Mouse (Mus musculus) lung, embryonic 14.5 days (tissue): Measurements from ENCODE around the gene Nfix. TPM values are rescaled to one million over a fixed set of nuclear protein-coding genes. Genes with fewer than 3 reads are reported as not detected.

Source experiments
- ATAC-seq: fragments of 200-750 bp; cut with Nextera tagmentation; 2 replicates; pipeline ENCODE4 v1.8.0; 2017; ENCODE audit warnings: mild to moderate bottlenecking, moderate TSS enrichment, moderate library complexity; ENCODE audit not compliant: insufficient read depth
- DNase-seq: peaks from one replicate; pipeline ENCODE4 v3.0.0-alpha.2; 2015
- H3K27ac ChIP-seq: fragments of 300-500 bp; sonication (generic); 2 replicates; pipeline ENCODE4 v1.5.1; 2014; ENCODE audit warnings: low read depth, mild to moderate bottlenecking, moderate library complexity
- H3K27me3 ChIP-seq: fragments of 300-500 bp; sonication (generic); 2 replicates; pipeline ENCODE4 v1.6.1; 2014; ENCODE audit warnings: low read length, control low read depth; ENCODE audit not compliant: insufficient read depth
- H3K36me3 ChIP-seq: fragments of 300-500 bp; sonication (generic); 2 replicates; pipeline ENCODE4 v1.6.1; 2014; ENCODE audit warnings: control low read depth; ENCODE audit not compliant: insufficient read depth
- H3K4me1 ChIP-seq: fragments of 300-500 bp; sonication (generic); 2 replicates; pipeline ENCODE4 v1.6.1; 2014; ENCODE audit warnings: antibody characterized with exemption, control low read depth; ENCODE audit not compliant: insufficient read depth
- H3K4me2 ChIP-seq: fragments of 300-500 bp; sonication (generic); 2 replicates; pipeline ENCODE4 v1.6.1; 2014; ENCODE audit warnings: mild to moderate bottlenecking
- H3K4me3 ChIP-seq: fragments of 300-500 bp; sonication (generic); 2 replicates; pipeline ENCODE4 v1.5.1; 2014; ENCODE audit warnings: low read depth, low read length
- H3K9ac ChIP-seq: fragments of 300-500 bp; sonication (generic); 2 replicates; pipeline ENCODE4 v1.6.1; 2014
- H3K9me3 ChIP-seq: fragments of 300-500 bp; sonication (generic); 2 replicates; pipeline ENCODE4 v1.6.1; 2016; ENCODE audit warnings: low read depth, low read length, control low read depth
- CTCF ChIP-seq: IDR thresholded peaks from 2 replicates; pipeline ENCODE4 v1.5.1; 2016; ENCODE audit warnings: antibody characterized with exemption, low read depth
- WGBS: fragments of 180-500 bp; shearing (Covaris S2); extraction: QIAGEN DNeasy Blood & Tissue Kit; methylation state at CpG from one replicate; pipeline ENCODE4 v1.1.7; 2014; 5-methylcytosine and 5-hydroxymethylcytosine counted together
- polyA plus RNA-seq: library from polyadenylated mRNA; unstranded; fragments of >200 nt; fragmentation: Nextera tagmentation; extraction: Ambion mirVana; gene quantifications from 2 replicates; pipeline ENCODE4 v1.2.1, GENCODE M21; 2014

Nfix gene
- polyA plus RNA-seq, 1 experiment from 2014 or later, result 42.3 TPM

- Histone ChIP-seq H3K4me2 (peak overlapping the region; percentile 47), H3K27ac (peak overlapping the region; percentile 54; the same call in 1 of the 2 replicates), H3K9ac (no peak overlapping the region), H3K27me3 (peaks cover 48% of the 10 kb centered on the region), H3K4me3 (no peak overlapping the region), H3K4me1 (peaks cover 57% of the 10 kb centered on the region), H3K9me3 (no peaks in the 10 kb centered on the region), H3K36me3 (no peaks in the 10 kb centered on the region; the same call in 1 of the 2 replicates)
- ATAC-seq (peak; percentile 11; the same call in 1 of the 2 replicates), DNase-seq (peak; percentile 89)
- WGBS, result 8% methylated on average over 11 of the region's 11 CpGs
- no peak for TF ChIP-seq CTCF
These were observed 11.2 kb downstream of the Nfix start for GRCm38 (mm10) chr8:84788896-84789295.

GRCm38 (mm10) chr8:84787523-84788302 is 12.4 kb downstream of the Nfix start:
- H3K27me3 ChIP-seq, result peaks cover 60% of the 10 kb centered on the region
- TF ChIP-seq CTCF, result no peak
- no peak overlapping the region for H3K9ac ChIP-seq
- ATAC-seq (no peak), DNase-seq (no peak)
- 43% methylated on average over 14 of the region's 14 CpGs for WGBS
- H3K9me3 ChIP-seq, result no peaks in the 10 kb centered on the region
- no peaks in the 10 kb centered on the region; the same call in 1 of the 2 replicates for H3K36me3 ChIP-seq
- no peak overlapping the region for H3K4me2 ChIP-seq
- H3K4me1 ChIP-seq, result peaks cover 53% of the 10 kb centered on the region
- no peak overlapping the region for H3K27ac ChIP-seq
- no peak overlapping the region for H3K4me3 ChIP-seq

- TF ChIP-seq CTCF, result no peak
- Histone ChIP-seq H3K27ac (no peak overlapping the region), H3K27me3 (peaks cover 67% of the 10 kb centered on the region), H3K36me3 (no peaks in the 10 kb centered on the region; the same call in 1 of the 2 replicates), H3K9ac (no peak overlapping the region; the same call in 1 of the 2 replicates), H3K4me2 (peak overlapping the region; percentile 45), H3K4me1 (peaks cover 53% of the 10 kb centered on the region), H3K9me3 (no peaks in the 10 kb centered on the region), H3K4me3 (0 out of 2 replicates have a peak overlapping the region, but pooled peaks have one; percentile 16)
- DNase-seq (no peak), ATAC-seq (no peak)
- WGBS, result 30% methylated on average over 11 of the region's 11 CpGs
These were observed 13.2 kb downstream of the Nfix start for GRCm38 (mm10) chr8:84786801-84787467.

DNA sequence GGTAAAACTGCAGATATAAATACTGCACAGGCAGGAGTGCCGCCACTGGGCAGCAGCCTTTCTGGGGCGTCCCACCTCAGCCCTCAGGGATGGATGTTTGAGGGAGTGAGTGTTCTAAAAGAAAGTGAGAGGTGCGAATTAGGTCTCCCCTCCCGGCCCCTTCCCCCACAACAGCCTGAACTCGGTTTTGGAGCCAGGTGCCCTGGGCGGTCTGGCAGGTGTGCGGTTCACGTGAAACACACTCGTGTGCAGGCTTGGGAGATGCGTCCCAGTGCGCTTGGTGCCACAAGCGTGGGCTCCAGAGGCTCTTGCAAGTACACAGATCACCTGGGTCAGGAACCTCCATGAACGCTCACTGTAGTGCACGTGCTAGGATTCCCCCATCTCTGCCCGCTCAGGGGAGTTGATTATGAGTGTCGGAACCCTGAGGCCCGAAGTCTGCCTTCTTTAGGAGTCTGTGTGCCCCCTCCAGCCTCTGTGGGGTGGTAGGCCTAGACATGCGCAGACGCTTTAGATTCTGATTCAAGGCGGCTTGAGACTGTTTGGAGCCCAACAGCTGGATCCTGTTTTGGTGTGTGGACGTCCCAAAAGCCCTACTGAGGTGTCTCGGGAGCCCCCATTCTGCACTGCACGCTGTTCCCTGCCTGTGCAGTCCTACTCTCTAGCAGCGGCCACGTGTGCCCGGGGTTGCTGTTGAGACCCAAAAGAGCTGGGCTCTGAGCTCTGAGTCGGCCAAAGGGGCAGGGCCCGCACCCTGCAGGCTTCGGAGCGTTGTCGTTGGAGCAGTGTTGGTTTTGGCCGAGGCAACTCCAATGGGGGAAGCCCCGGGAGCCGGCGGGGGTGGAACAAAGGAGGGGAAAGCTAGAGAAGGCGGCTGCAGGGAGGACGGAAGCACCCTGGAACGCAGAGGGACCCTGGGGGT is 14.1 kb downstream of the Nfix start:
- no peak for TF ChIP-seq CTCF
- peak; percentile 43 for ATAC-seq
- H3K4me3 ChIP-seq, result peak overlapping the region; percentile 16
- H3K9me3 ChIP-seq, result no peaks in the 10 kb centered on the region
- no peak overlapping the region for H3K27ac ChIP-seq
- H3K9ac ChIP-seq, result no peak overlapping the region
- peak overlapping the region; percentile 45 for H3K4me2 ChIP-seq
- 16% methylated on average over 38 of the region's 38 CpGs for WGBS
- no peaks in the 10 kb centered on the region; the same call in 1 of the 2 replicates for H3K36me3 ChIP-seq
- peak; percentile 66 for DNase-seq
- peaks cover 77% of the 10 kb centered on the region for H3K27me3 ChIP-seq
- peaks cover 53% of the 10 kb centered on the region for H3K4me1 ChIP-seq

DNA sequence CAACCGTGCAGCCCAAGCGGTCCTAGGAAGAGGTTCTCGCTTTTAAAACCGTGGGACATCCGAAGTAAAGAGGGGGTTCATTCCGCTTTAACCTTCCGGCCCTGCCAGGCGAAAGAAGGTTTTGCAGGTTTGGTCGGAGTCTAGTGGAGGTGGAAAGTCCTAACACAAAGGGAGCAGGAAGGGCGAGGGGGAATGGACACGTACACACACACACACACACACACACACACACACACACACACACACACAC is 14.7 kb downstream of the Nfix start:
- Histone ChIP-seq H3K27ac (no peak overlapping the region), H3K4me2 (no peak overlapping the region; the same call in 1 of the 2 replicates)
- 25% methylated on average over 11 of the region's 11 CpGs for WGBS

DNA sequence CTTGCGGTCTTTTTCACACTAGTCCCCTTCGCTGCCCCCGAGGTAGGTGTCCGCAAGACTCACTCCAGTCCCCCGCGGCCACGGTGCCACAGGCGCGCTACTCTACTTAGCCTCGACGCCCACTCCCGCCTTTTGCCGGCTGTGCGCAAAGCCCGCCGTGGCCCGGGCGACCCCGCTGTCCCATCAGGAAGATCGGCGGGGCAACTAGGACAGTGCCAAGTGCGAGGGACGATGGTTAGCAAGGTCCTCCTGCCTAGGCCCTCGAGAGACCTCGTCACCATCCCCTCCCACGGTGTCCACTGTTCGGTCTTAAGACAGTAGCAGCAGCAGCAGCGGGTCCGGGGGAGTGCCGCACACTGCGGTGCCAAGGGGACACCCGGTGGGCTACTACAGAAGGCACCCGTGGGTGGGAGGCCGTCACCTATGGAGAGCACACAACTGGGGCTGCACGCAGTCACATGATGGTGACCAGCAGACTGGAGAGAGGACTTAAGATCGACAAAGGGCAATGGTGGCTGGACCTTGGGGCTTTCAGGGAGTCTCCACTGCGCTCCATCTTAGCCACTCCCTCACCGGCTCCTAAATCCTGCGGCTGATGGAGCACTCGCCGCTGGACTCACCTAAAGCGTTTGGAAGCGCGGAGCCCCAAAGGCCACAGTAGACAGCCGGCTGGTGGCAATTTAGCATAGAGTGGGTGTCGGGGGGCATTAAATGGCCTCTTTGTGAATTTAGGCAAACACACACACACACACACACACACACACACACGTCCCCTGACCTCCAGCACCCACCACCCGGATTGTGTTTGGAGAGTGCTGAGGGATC is 15.3 kb downstream of the Nfix start:
- ATAC-seq (no peak; the same call in 1 of the 2 replicates), DNase-seq (peak; percentile 23)
- Histone ChIP-seq H3K36me3 (no peaks in the 10 kb centered on the region; the same call in 1 of the 2 replicates), H3K4me3 (peak overlapping the region; percentile 24), H3K9ac (peak overlapping the region; percentile 3; the same call in 1 of the 2 replicates), H3K27me3 (peaks cover 88% of the 10 kb centered on the region), H3K4me1 (peaks cover 43% of the 10 kb centered on the region), H3K27ac (no peak overlapping the region), H3K9me3 (no peaks in the 10 kb centered on the region), H3K4me2 (peak overlapping the region; percentile 50)
- 10% methylated on average over 48 of the region's 48 CpGs for WGBS
- no peak for TF ChIP-seq CTCF

More for the DNA sequence above, 14.7 kb downstream of the Nfix start:
- peaks cover 83% of the 10 kb centered on the region for H3K27me3 ChIP-seq
- H3K4me3 ChIP-seq, result peak overlapping the region; percentile 16; the same call in 1 of the 2 replicates
- H3K4me1 ChIP-seq, result peaks cover 48% of the 10 kb centered on the region
- no peak overlapping the region for H3K9ac ChIP-seq
- no peak for DNase-seq
- no peaks in the 10 kb centered on the region; the same call in 1 of the 2 replicates for H3K36me3 ChIP-seq
- TF ChIP-seq CTCF, result no peak
- no peaks in the 10 kb centered on the region for H3K9me3 ChIP-seq
- no peak for ATAC-seq
